Mouse (Mus musculus) limb, embryonic 14.5 days (tissue): ENCODE results near the gene Tspan12. TPM values are rescaled to one million over a fixed set of nuclear protein-coding genes. Genes with fewer than 3 reads are reported as not detected.

Experiments
- ATAC-seq: fragments of 200-750 bp; cut with Nextera tagmentation; 2 replicates; pipeline ENCODE4 v1.8.0; 2017; ENCODE audit warnings: low read depth, moderate number of reproducible peaks, moderate TSS enrichment; ENCODE audit not compliant: low FRiP score
- DNase-seq: peaks from one replicate; pipeline ENCODE4 v3.0.0-alpha.2; 2015; ENCODE audit warnings: low spot score
- H3K27ac ChIP-seq: fragments of 300-500 bp; sonication (generic); replicated peaks from 2 replicates; pipeline ENCODE4 v1.5.1; 2014; ENCODE audit warnings: low read depth, mild to moderate bottlenecking, low read length, moderate library complexity, mixed read lengths
- H3K27me3 ChIP-seq: fragments of 300-500 bp; sonication (generic); 2 replicates; pipeline ENCODE4 v1.6.1; 2014; ENCODE audit warnings: low read length, mixed read lengths; ENCODE audit not compliant: control insufficient read depth, insufficient read depth
- H3K36me3 ChIP-seq: fragments of 300-500 bp; sonication (generic); 2 replicates; pipeline ENCODE4 v1.6.1; 2014; ENCODE audit warnings: mild to moderate bottlenecking, low read length, moderate library complexity, mixed read lengths; ENCODE audit not compliant: control insufficient read depth, insufficient read depth
- H3K4me1 ChIP-seq: fragments of 300-500 bp; sonication (generic); 2 replicates; pipeline ENCODE4 v1.6.1; 2014; ENCODE audit warnings: antibody characterized with exemption, low read length, mixed read lengths; ENCODE audit not compliant: control insufficient read depth, insufficient read depth
- H3K4me2 ChIP-seq: fragments of 300-500 bp; sonication (generic); replicated peaks from 2 replicates; pipeline ENCODE4 v1.6.1; 2014; ENCODE audit warnings: low read depth, mild to moderate bottlenecking, low read length, moderate library complexity; ENCODE audit not compliant: severe bottlenecking
- H3K4me3 ChIP-seq: fragments of 300-500 bp; sonication (generic); replicated peaks from 2 replicates; pipeline ENCODE4 v1.5.1; 2014; ENCODE audit warnings: low read length
- H3K9ac ChIP-seq: fragments of 300-500 bp; sonication (generic); 2 replicates; pipeline ENCODE4 v1.6.1; 2014; ENCODE audit warnings: mild to moderate bottlenecking, low read depth, low read length, moderate library complexity; ENCODE audit not compliant: severe bottlenecking
- H3K9me3 ChIP-seq: fragments of 300-500 bp; sonication (generic); 2 replicates; pipeline ENCODE4 v1.6.1; 2016; ENCODE audit warnings: low read length; ENCODE audit not compliant: control insufficient read depth
- POLR2A ChIP-seq: fragments of 200-500 bp; IDR thresholded peaks from 2 replicates; pipeline ENCODE4 v1.8.0; 2012; ENCODE audit warnings: inconsistent platforms, mild to moderate bottlenecking, moderate library complexity, borderline replicate concordance; ENCODE audit not compliant: insufficient read depth, insufficient read length; ENCODE audit errors: extremely low read depth
- WGBS: fragments of 180-500 bp; shearing (Covaris S2); extraction: QIAGEN DNeasy Blood & Tissue Kit; methylation state at CpG from one replicate; pipeline ENCODE4 v1.1.7; 2014; 5-methylcytosine and 5-hydroxymethylcytosine counted together
- polyA plus RNA-seq, 2 experiments: library from polyadenylated mRNA; depleted of rRNA in 1 of 2; stranded (reverse) in 1 of 2; unstranded in 1 of 2; fragments of >200 nt; fragmentation: Nextera tagmentation in 1 of 2; extraction: Ambion mirVana in 1 of 2; gene quantifications; 2 replicates each; pipeline versions ENCODE4 v1.2.1 to v1.2.3; 2012 to 2014

Tspan12 gene
- polyA plus RNA-seq, 2 experiments = 10.2 to 34.0 TPM

GRCm38 (mm10) chr6:21829930-21830329 is 22.4 kb downstream of the Tspan12 start:
- 58% methylated on average over 7 of the region's 7 CpGs for WGBS
- no peak overlapping the region for H3K9ac ChIP-seq
- H3K27me3 ChIP-seq = no peaks in the 10 kb centered on the region
- TF ChIP-seq POLR2A = no peak
- no peaks in the 10 kb centered on the region for H3K4me1 ChIP-seq
- DNase-seq (no peak), ATAC-seq (no peak)
- 0 out of 2 replicates have a peak, but pooled peaks cover 7% of the 10 kb centered on the region for H3K36me3 ChIP-seq
- no peaks in the 10 kb centered on the region for H3K9me3 ChIP-seq
- no peak overlapping the region for H3K4me2 ChIP-seq
- no peak overlapping the region for H3K27ac ChIP-seq
- H3K4me3 ChIP-seq = no peak overlapping the region

DNA sequence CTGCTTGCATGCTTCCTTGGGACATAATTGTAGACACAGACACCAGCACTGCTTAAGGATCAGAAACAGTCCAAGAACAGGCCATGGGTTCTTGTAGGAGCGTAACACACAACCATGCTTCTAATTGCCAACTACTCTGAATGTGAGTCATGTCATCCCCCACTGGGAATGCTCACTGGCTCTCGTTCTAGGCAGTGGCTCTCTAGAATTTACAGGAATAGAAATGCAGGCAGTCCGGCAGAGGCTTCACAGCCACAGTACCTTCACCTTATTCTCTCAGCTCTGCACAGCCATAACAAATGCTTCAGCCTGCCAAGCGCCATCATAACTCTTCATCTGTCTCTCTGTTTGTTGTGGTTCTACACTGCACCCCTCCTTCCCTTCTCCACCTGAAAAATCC is 23.9 kb downstream of the Tspan12 start:
- H3K4me3 ChIP-seq = no peak overlapping the region
- H3K4me2 ChIP-seq = no peak overlapping the region
- H3K36me3 ChIP-seq = no peaks in the 10 kb centered on the region
- no peaks in the 10 kb centered on the region for H3K9me3 ChIP-seq
- no peak overlapping the region for H3K9ac ChIP-seq
- no peak for TF ChIP-seq POLR2A
- ATAC-seq (no peak), DNase-seq (no peak)
- 0 out of 2 replicates have a peak, but pooled peaks cover under 1% of the 10 kb centered on the region for H3K4me1 ChIP-seq
- no peaks in the 10 kb centered on the region for H3K27me3 ChIP-seq
- no peak overlapping the region for H3K27ac ChIP-seq
- WGBS = 74% methylated on average over 4 of the region's 4 CpGs

- Histone ChIP-seq H3K9me3 (no peaks in the 10 kb centered on the region), H3K36me3 (no peaks in the 10 kb centered on the region), H3K27ac (no peak overlapping the region), H3K4me1 (peaks cover 4% of the 10 kb centered on the region; the same call in 1 of the 2 replicates), H3K4me2 (no peak overlapping the region), H3K4me3 (no peak overlapping the region), H3K9ac (no peak overlapping the region), H3K27me3 (no peaks in the 10 kb centered on the region)
- DNase-seq = no peak
- no peak for ATAC-seq
- WGBS = 89% methylated on average over 7 of the region's 7 CpGs
- no peak for TF ChIP-seq POLR2A
Observed at GRCm38 (mm10) chr6:21828001-21828400, 24.3 kb downstream of the Tspan12 start.

DNA sequence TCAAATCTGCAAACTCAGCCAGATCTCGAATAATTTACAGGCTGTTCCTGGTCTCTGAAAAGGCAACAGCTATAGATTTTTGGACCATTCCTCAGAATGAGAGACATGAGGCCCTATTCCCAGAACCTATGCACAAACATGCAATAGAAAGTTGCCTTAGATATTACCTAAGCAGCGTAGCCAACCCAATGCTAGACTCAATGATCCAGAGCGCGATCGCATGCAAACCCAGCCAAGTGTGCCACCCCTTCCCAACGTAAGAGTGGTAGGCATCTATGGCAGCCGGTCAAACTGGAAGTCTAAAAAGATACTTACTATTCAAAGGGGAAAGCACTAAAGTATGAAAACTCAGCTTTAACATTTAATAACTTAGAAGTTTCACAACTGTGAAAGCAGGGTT is 28.6 kb downstream of the Tspan12 start:
- DNase-seq = no peak
- H3K4me3 ChIP-seq = no peak overlapping the region
- H3K4me1 ChIP-seq = peaks cover 6% of the 10 kb centered on the region; the same call in 1 of the 2 replicates
- H3K9me3 ChIP-seq = no peaks in the 10 kb centered on the region
- H3K4me2 ChIP-seq = 0 out of 2 replicates have a peak overlapping the region, but pooled peaks have one; percentile 26
- ATAC-seq = no peak
- TF ChIP-seq POLR2A = no peak
- no peak overlapping the region for H3K9ac ChIP-seq
- H3K36me3 ChIP-seq = no peaks in the 10 kb centered on the region
- no peaks in the 10 kb centered on the region for H3K27me3 ChIP-seq
- no peak overlapping the region for H3K27ac ChIP-seq
- 81% methylated on average over 7 of the region's 7 CpGs for WGBS

GRCm38 (mm10) chr6:21823281-21823680 is 29.0 kb downstream of the Tspan12 start:
- Histone ChIP-seq H3K9ac (no peak overlapping the region), H3K36me3 (no peaks in the 10 kb centered on the region), H3K27ac (no peak overlapping the region), H3K4me3 (no peak overlapping the region), H3K27me3 (no peaks in the 10 kb centered on the region), H3K4me2 (0 out of 2 replicates have a peak overlapping the region, but pooled peaks have one; percentile 26), H3K4me1 (peaks cover 6% of the 10 kb centered on the region; the same call in 1 of the 2 replicates), H3K9me3 (no peaks in the 10 kb centered on the region)
- DNase-seq = no peak
- peak; percentile 65 for ATAC-seq
- WGBS = 36% methylated on average over 8 of the region's 8 CpGs
- no peak for TF ChIP-seq POLR2A
